Mouse (Mus musculus) liver, adult 2 months (tissue): ENCODE measurements at regions not wholly inside any gene's neighbourhood (a gene's known extent, or its start where the extent isn't known, plus 50 kb on each side); places are given as distances from the start of the nearest gene placed in this dataset.

Experiments used
- DNase-seq: peaks from one replicate; pipeline ENCODE4 v3.0.0-alpha.2; 2011; ENCODE audit warnings: low read depth, low spot score; ENCODE audit errors: extremely low read depth
- H3K27ac ChIP-seq: fragments of 200-500 bp; replicated peaks from 2 replicates; pipeline ENCODE4 v1.5.1; 2012; ENCODE audit warnings: low read depth, mild to moderate bottlenecking, control low read depth, inconsistent platforms, low read length; ENCODE audit not compliant: insufficient read depth
- H3K27me3 ChIP-seq: fragments of 200-500 bp; 2 replicates; pipeline ENCODE4 v1.6.1; 2012; ENCODE audit warnings: mild to moderate bottlenecking, moderate library complexity, low read length, inconsistent platforms; ENCODE audit not compliant: control insufficient read depth, insufficient read depth
- H3K36me3 ChIP-seq: fragments of 200-500 bp; 2 replicates; pipeline ENCODE4 v1.6.1; 2012; ENCODE audit warnings: low read length, inconsistent platforms; ENCODE audit not compliant: control insufficient read depth, insufficient read depth
- H3K4me1 ChIP-seq: fragments of 200-500 bp; 2 replicates; pipeline ENCODE4 v1.6.1; 2011; ENCODE audit warnings: low read length; ENCODE audit not compliant: control insufficient read depth, insufficient read depth
- H3K4me3 ChIP-seq: fragments of 200-500 bp; 2 replicates; pipeline ENCODE4 v1.5.1; 2011; ENCODE audit warnings: low read depth, mild to moderate bottlenecking, control low read depth, low read length, moderate library complexity; ENCODE audit not compliant: insufficient read depth
- H3K79me2 ChIP-seq: fragments of 200-500 bp; 2 replicates; pipeline ENCODE4 v1.6.1; 2012; ENCODE audit warnings: inconsistent platforms, mild to moderate bottlenecking, low read length, moderate library complexity; ENCODE audit not compliant: control insufficient read depth, insufficient read depth
- H3K9ac ChIP-seq: fragments of 200-500 bp; 2 replicates; pipeline ENCODE4 v1.6.1; 2012; ENCODE audit warnings: low read depth, mild to moderate bottlenecking, control low read depth, inconsistent platforms, low read length
- CTCF ChIP-seq: fragments of 200-500 bp; IDR thresholded peaks from 2 replicates; pipeline ENCODE4 v1.5.1; 2011; ENCODE audit warnings: low read depth, low read length, control low read depth
- POLR2A ChIP-seq: fragments of 200-500 bp; IDR thresholded peaks from 2 replicates; pipeline ENCODE4 v1.6.1; 2011; ENCODE audit warnings: low read length, control low read depth; ENCODE audit not compliant: insufficient read depth; ENCODE audit errors: extremely low read depth
- WGBS: fragments of 180-500 bp; shearing (Covaris S2); methylation state at CpG from one replicate; pipeline ENCODE4 v1.1.7; 2018; 5-methylcytosine and 5-hydroxymethylcytosine counted together

GRCm38 (mm10) chr15:86738356-86738755, 524.1 kb downstream of the Tbc1d22a start:
- WGBS = 42% methylated on average over 5 of the region's 5 CpGs
- H3K4me3 ChIP-seq = no peak overlapping the region
- H3K36me3 ChIP-seq = no peaks in the 10 kb centered on the region
- no peaks in the 10 kb centered on the region for H3K79me2 ChIP-seq
- no peaks in the 10 kb centered on the region for H3K27me3 ChIP-seq
- no peak overlapping the region for H3K27ac ChIP-seq
- H3K9ac ChIP-seq = no peak overlapping the region
- no peak for TF ChIP-seq POLR2A
- no peak for TF ChIP-seq CTCF
- DNase-seq = no peak
- H3K4me1 ChIP-seq = no peaks in the 10 kb centered on the region

- 75% methylated on average over 5 of the region's 5 CpGs for WGBS
- TF ChIP-seq CTCF = no peak
- TF ChIP-seq POLR2A = no peak
- no peak for DNase-seq
These were observed 524.5 kb downstream of the Tbc1d22a start for GRCm38 (mm10) chr15:86738776-86739175.

GRCm38 (mm10) chr15:86751436-86752136, 537.3 kb downstream of the Tbc1d22a start:
- no peak overlapping the region for H3K27ac ChIP-seq
- H3K4me3 ChIP-seq = no peak overlapping the region
- H3K9ac ChIP-seq = no peak overlapping the region
- H3K36me3 ChIP-seq = no peaks in the 10 kb centered on the region
- H3K79me2 ChIP-seq = no peaks in the 10 kb centered on the region
- TF ChIP-seq CTCF = no peak
- TF ChIP-seq POLR2A = no peak
- H3K4me1 ChIP-seq = no peaks in the 10 kb centered on the region
- H3K27me3 ChIP-seq = no peaks in the 10 kb centered on the region
- DNase-seq = no peak
- WGBS = 72% methylated on average over 10 of the region's 10 CpGs

More at GRCm38 (mm10) chr15:86738776-86739175, 524.5 kb downstream of the Tbc1d22a start:
- Histone ChIP-seq H3K27me3 (no peaks in the 10 kb centered on the region), H3K79me2 (no peaks in the 10 kb centered on the region), H3K4me1 (no peaks in the 10 kb centered on the region), H3K36me3 (no peaks in the 10 kb centered on the region), H3K4me3 (no peak overlapping the region), H3K9ac (no peak overlapping the region), H3K27ac (no peak overlapping the region)

GRCm38 (mm10) chr15:86763581-86764375, 549.5 kb downstream of the Tbc1d22a start:
- H3K27me3 ChIP-seq = no peaks in the 10 kb centered on the region; the same call in 1 of the 2 replicates
- no peak overlapping the region for H3K4me3 ChIP-seq
- no peak for TF ChIP-seq CTCF
- TF ChIP-seq POLR2A = no peak
- H3K36me3 ChIP-seq = no peaks in the 10 kb centered on the region
- H3K27ac ChIP-seq = no peak overlapping the region
- H3K4me1 ChIP-seq = no peaks in the 10 kb centered on the region
- DNase-seq = no peak
- 82% methylated on average over 10 of the region's 10 CpGs for WGBS
- no peak overlapping the region for H3K9ac ChIP-seq
- H3K79me2 ChIP-seq = no peaks in the 10 kb centered on the region

GRCm38 (mm10) chr15:86767623-86768022, 553.4 kb downstream of the Tbc1d22a start:
- 86% methylated on average over 2 of the region's 2 CpGs for WGBS
- TF ChIP-seq POLR2A = no peak
- TF ChIP-seq CTCF = no peak
- Histone ChIP-seq H3K4me3 (no peak overlapping the region), H3K4me1 (no peaks in the 10 kb centered on the region), H3K79me2 (no peaks in the 10 kb centered on the region), H3K27me3 (no peaks in the 10 kb centered on the region; the same call in 1 of the 2 replicates), H3K36me3 (no peaks in the 10 kb centered on the region), H3K9ac (no peak overlapping the region), H3K27ac (no peak overlapping the region)
- DNase-seq = no peak
